Mouse (Mus musculus): ENCODE results near the gene Foxc1. TPM values are rescaled to one million over a fixed set of nuclear protein-coding genes. Genes with fewer than 3 reads are reported as not detected.

The Foxc1 gene
- total and polyA plus RNA-seq, 3 experiments = 2.2 to 5.8 (median 3.8) TPM

DNA sequence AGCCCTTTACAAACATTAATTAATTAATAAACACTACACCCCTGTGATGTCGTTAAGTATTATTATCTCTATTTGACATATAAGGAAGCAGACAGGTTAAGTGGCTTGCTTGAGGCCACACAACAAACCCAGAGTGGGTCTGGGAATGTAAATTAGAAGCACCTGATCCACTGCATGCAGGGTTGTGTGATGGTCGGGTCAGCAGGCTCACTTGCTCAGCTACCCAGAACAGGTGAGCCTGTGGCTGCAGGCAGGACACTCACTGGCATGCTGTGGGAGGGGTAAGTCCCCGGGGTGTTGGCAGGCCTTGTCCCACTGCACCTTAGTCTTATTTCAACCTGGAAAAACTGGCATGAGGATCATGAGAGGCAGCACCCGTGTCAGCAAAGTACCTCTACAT is 47.6 kb downstream of the Foxc1 start:
- 82% methylated on average over 4 of the region's 4 CpGs for WGBS

GRCm38 (mm10) chr13:31860200-31860599 is 53.8 kb downstream of the Foxc1 start:
- DNase-seq = no peak

More for the DNA sequence above, 47.6 kb downstream of the Foxc1 start:
- no peak for TF ChIP-seq EP300 (IDR thresholded peaks at IDR 0.05; ENCODE audit: insufficient read depth, low read depth, low read length)
- intact Hi-C loops (cut with DNase I) = no loop called here
- no peak overlapping the region for H3K4me3 ChIP-seq
- H3K27me3 ChIP-seq (ENCODE audit: control insufficient read depth, insufficient read depth, low read length) = no peaks in the 10 kb centered on the region
- H3K36me3 ChIP-seq (ENCODE audit: control insufficient read depth, insufficient read depth, low read length) = no peaks in the 10 kb centered on the region
- no peaks in the 10 kb centered on the region for H3K4me1 ChIP-seq (ENCODE audit: control insufficient read depth, insufficient read depth, low read length)
- no peak for DNase-seq
- no peak overlapping the region for H3K27ac ChIP-seq
- H3K9ac ChIP-seq (ENCODE audit: low read depth, low read length) = no peak overlapping the region
- no peaks in the 10 kb centered on the region for H3K79me2 ChIP-seq (replicated peaks; ENCODE audit: control insufficient read depth, insufficient read depth, low read length)

More at GRCm38 (mm10) chr13:31860200-31860599, 53.8 kb downstream of the Foxc1 start:
- Histone ChIP-seq H3K27me3 (ENCODE audit: control insufficient read depth, insufficient read depth, low read length) (no peaks in the 10 kb centered on the region), H3K4me3 (no peak overlapping the region), H3K9ac (ENCODE audit: low read depth, low read length) (no peak overlapping the region), H3K27ac (no peak overlapping the region), H3K36me3 (ENCODE audit: control insufficient read depth, insufficient read depth, low read length) (no peaks in the 10 kb centered on the region), H3K4me1 (ENCODE audit: control insufficient read depth, insufficient read depth, low read length) (no peaks in the 10 kb centered on the region), H3K79me2 (replicated peaks; ENCODE audit: control insufficient read depth, insufficient read depth, low read length) (no peaks in the 10 kb centered on the region)
- 77% methylated on average over 5 of the region's 5 CpGs for WGBS
- TF ChIP-seq EP300 (IDR thresholded peaks at IDR 0.05; ENCODE audit: insufficient read depth, low read depth, low read length) = no peak
- TF ChIP-seq POLR2A (IDR thresholded peaks at IDR 0.05; ENCODE audit: insufficient read depth, low read depth, low read length) = no peak
- TF ChIP-seq CTCF (IDR thresholded peaks at IDR 0.05) = no peak
- intact Hi-C loops (cut with DNase I) = no loop called here

Other genes starting within 250 kb of the Foxc1 start
- under 1 TPM in 1 of 2 experiments, not detected in 1; 0.08 TPM for gene A530084C06Rik, start 247.3 kb upstream of the Foxc1 start, total RNA-seq (2021)
- gene A530084C06Rik, start 247.3 kb upstream of the Foxc1 start, polyA plus RNA-seq (2012; rRNA removed) = not detected in 2 replicates
- gene Foxf2, start 180.8 kb upstream of the Foxc1 start, total RNA-seq (2021) = under 1 TPM in 1 of 2 experiments, not detected in 1; 0.10 TPM
- 0.09 and 0.27 TPM in 2 replicates for gene Foxf2, start 180.8 kb upstream of the Foxc1 start, polyA plus RNA-seq (2012; rRNA removed)